Mouse (Mus musculus): ENCODE measurements around the gene Trpm3. TPM values are rescaled to one million over a fixed set of nuclear protein-coding genes. Genes with fewer than 3 reads are reported as not detected.

Gene Trpm3
- polyA plus RNA-seq, 1 experiment, result 53.1 TPM

DNA sequence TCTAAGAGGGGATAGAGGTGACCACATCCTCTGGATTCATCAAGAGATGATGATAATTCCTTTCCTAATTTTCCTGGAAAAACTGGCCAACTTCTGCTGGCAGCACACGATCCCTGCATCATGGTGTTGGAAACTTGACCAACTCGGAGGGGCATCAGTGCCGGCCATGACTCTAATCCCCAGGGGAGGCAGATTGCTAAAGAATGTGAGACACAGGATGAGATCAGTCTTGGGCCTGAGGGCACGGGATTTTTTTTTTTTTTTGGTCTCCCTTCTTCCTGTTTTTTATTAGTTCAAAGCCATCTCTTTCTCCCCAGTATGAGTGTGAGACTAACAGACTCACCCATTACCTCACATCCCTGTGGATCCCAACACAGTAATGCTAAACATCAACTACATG, 855.1 kb downstream of the Trpm3 start:
- H3K27me3 ChIP-seq (ENCODE audit: control insufficient read depth, insufficient read depth, low read length), result no peaks in the 10 kb centered on the region
- no peak for TF ChIP-seq POLR2A (IDR thresholded peaks at IDR 0.05; ENCODE audit: borderline replicate concordance, insufficient read depth, low read length)
- no peak for TF ChIP-seq CTCF (IDR thresholded peaks at IDR 0.05; ENCODE audit: borderline replicate concordance, insufficient read depth, low read depth, low read length)
- H3K4me1 ChIP-seq (ENCODE audit: control insufficient read depth, insufficient read depth, low read length), result no peaks in the 10 kb centered on the region
- H3K4me3 ChIP-seq (replicated peaks; ENCODE audit: insufficient read depth, low read depth, low read length), result no peak overlapping the region
- no peak overlapping the region for H3K27ac ChIP-seq (ENCODE audit: insufficient read depth, low read length)
- 37% methylated on average over 4 of the region's 4 CpGs for WGBS
- DNase-seq, result peak in 1 of 2 experiments; percentile 6

DNA sequence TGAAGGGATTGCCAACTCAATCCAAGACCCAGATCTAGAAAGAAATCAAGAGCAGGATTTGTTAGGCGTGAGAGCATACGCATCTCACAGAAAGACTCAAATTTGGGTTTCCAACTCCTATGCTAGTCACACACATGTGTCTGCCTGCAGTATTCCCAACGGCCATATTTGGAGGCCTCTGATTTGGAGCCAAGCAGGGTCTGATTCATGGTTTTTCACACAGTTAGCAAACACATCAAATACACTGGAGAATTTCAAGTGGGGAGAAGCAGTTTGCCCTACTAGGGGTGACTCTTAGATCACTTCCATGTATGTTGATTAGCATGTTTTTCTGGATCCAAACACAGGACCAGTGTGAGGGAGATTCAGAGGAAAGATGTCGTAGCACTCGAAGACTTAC, 855.7 kb downstream of the Trpm3 start:
- no peak overlapping the region for H3K27ac ChIP-seq (ENCODE audit: insufficient read depth, low read length)
- no peak for DNase-seq
- no peak for TF ChIP-seq POLR2A (IDR thresholded peaks at IDR 0.05; ENCODE audit: borderline replicate concordance, insufficient read depth, low read length)
- TF ChIP-seq CTCF (IDR thresholded peaks at IDR 0.05; ENCODE audit: borderline replicate concordance, insufficient read depth, low read depth, low read length), result no peak
- H3K4me1 ChIP-seq (ENCODE audit: control insufficient read depth, insufficient read depth, low read length), result no peaks in the 10 kb centered on the region
- H3K4me3 ChIP-seq (replicated peaks; ENCODE audit: insufficient read depth, low read depth, low read length), result no peak overlapping the region
- 90% methylated on average over 5 of the region's 5 CpGs for WGBS
- no peaks in the 10 kb centered on the region for H3K27me3 ChIP-seq (ENCODE audit: control insufficient read depth, insufficient read depth, low read length)

GRCm38 (mm10) chr19:23000293-23000692, 861.4 kb downstream of the Trpm3 start:
- Histone ChIP-seq H3K27me3 (ENCODE audit: control insufficient read depth, insufficient read depth, low read length) (no peaks in the 10 kb centered on the region), H3K27ac (ENCODE audit: insufficient read depth, low read length) (no peak overlapping the region), H3K4me1 (ENCODE audit: control insufficient read depth, insufficient read depth, low read length) (peaks cover 4% of the 10 kb centered on the region), H3K4me3 (replicated peaks; ENCODE audit: insufficient read depth, low read depth, low read length) (no peak overlapping the region)
- no peak for TF ChIP-seq CTCF (IDR thresholded peaks at IDR 0.05; ENCODE audit: borderline replicate concordance, insufficient read depth, low read depth, low read length)
- TF ChIP-seq POLR2A (IDR thresholded peaks at IDR 0.05; ENCODE audit: borderline replicate concordance, insufficient read depth, low read length), result no peak
- no peak for DNase-seq
- WGBS, result 88% methylated on average over 1 of the region's 1 CpGs

- H3K27me3 ChIP-seq (ENCODE audit: control insufficient read depth, insufficient read depth, low read length), result no peaks in the 10 kb centered on the region
- H3K4me1 ChIP-seq (ENCODE audit: control insufficient read depth, insufficient read depth, low read length), result peaks cover 4% of the 10 kb centered on the region
- 48% methylated on average over 8 of the region's 8 CpGs for WGBS
- H3K27ac ChIP-seq (ENCODE audit: insufficient read depth, low read length), result no peak overlapping the region
- no peak for TF ChIP-seq CTCF (IDR thresholded peaks at IDR 0.05; ENCODE audit: borderline replicate concordance, insufficient read depth, low read depth, low read length)
- DNase-seq, result peak in 1 of 2 experiments; percentile 32
- no peak overlapping the region for H3K4me3 ChIP-seq (replicated peaks; ENCODE audit: insufficient read depth, low read depth, low read length)
Measured at GRCm38 (mm10) chr19:23003861-23004260, 865.0 kb downstream of the Trpm3 start.

DNA sequence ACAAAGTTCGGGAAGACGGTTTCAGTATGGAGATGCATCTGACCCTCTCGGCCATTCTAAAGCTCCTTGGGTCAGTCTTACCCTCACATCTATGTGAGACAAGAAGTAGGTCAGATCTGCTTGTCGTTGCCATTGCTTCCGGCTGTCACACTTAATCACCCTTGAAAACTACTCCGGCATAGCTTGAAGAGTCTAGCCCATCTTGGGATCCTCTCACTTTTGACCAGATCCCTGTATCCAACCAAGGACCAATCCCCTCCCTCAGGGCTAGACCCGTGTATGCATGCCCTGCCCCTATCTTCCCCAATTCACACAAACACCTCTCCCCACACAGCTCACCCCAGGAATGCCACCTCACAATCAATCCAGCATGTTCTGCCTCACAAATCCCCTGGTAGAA, 867.0 kb downstream of the Trpm3 start:
- TF ChIP-seq CTCF (IDR thresholded peaks at IDR 0.05; ENCODE audit: borderline replicate concordance, insufficient read depth, low read depth, low read length) (no peak), POLR2A (IDR thresholded peaks at IDR 0.05; ENCODE audit: borderline replicate concordance, insufficient read depth, low read length) (no peak)
- no peaks in the 10 kb centered on the region for H3K27me3 ChIP-seq (ENCODE audit: control insufficient read depth, insufficient read depth, low read length)
- WGBS, result 84% methylated on average over 7 of the region's 7 CpGs
- H3K4me1 ChIP-seq (ENCODE audit: control insufficient read depth, insufficient read depth, low read length), result peaks cover 4% of the 10 kb centered on the region; the same call in 1 of the 2 replicates
- DNase-seq, result peak in 1 of 2 experiments; percentile 15
- no peak overlapping the region for H3K4me3 ChIP-seq (replicated peaks; ENCODE audit: insufficient read depth, low read depth, low read length)
- H3K27ac ChIP-seq (ENCODE audit: insufficient read depth, low read length), result no peak overlapping the region

DNA sequence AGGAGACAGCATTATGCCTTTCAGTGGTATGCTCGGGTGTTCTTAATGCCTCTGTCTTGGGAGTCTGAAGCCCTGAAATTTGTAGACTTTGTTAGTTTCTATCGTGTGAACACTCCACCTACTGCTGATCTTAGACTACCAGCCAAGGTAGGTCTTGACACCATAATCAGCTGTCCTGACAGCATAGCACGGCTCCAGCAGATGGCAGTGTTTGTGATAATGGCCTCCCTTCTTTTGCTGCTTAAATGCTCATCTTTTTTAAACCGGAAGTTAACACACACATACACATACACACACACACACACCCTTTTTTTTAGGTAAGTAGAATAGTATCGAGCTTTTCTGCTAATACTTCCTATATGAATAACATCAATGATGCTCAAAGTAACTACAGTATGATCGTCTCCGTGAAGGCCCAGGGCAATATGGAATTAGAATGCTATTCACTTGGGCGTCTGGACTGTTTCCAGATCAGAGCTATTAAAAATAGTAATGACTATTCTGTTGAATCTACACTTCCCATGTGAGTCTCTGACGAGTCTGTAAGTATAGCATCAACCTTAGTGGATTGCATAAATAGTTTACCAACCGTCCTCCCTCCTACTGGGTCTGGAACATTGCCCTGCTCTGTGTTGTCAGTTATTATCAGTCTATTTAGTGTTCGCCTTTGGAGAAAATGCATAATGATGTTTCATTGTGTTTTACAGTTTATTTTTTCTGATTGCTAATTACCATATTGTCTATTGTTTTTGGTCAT, 867.8 kb downstream of the Trpm3 start:
- H3K27ac ChIP-seq (ENCODE audit: insufficient read depth, low read length), result no peak overlapping the region
- peaks cover 4% of the 10 kb centered on the region; the same call in 1 of the 2 replicates for H3K4me1 ChIP-seq (ENCODE audit: control insufficient read depth, insufficient read depth, low read length)
- 23% methylated on average over 11 of the region's 11 CpGs for WGBS
- H3K27me3 ChIP-seq (ENCODE audit: control insufficient read depth, insufficient read depth, low read length), result no peaks in the 10 kb centered on the region
- TF ChIP-seq CTCF (IDR thresholded peaks at IDR 0.05; ENCODE audit: borderline replicate concordance, insufficient read depth, low read depth, low read length), result peak; percentile 68
- TF ChIP-seq POLR2A (IDR thresholded peaks at IDR 0.05; ENCODE audit: borderline replicate concordance, insufficient read depth, low read length), result no peak
- DNase-seq, result peak; percentile 66 to 69
- no peak overlapping the region for H3K4me3 ChIP-seq (replicated peaks; ENCODE audit: insufficient read depth, low read depth, low read length)

DNA sequence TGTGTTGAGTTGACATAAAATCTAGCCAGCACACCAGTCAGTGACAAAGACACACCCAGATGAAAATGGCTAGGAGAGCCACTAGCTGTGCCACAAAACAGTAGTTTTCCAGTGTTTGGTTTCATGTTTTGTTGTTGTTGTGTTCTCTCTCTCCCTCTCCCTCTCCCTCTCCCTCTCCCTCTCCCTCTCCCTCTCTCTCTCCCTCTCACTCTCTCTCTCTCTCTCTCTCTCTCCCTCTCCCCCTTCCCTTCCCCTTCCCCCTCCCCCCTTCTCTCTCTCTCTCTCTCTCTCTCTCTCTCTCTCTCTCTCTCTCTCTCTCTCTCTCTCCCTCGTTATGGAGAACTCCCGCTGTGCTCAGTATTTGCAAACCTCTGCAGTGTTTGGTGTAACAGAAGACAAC, 874.8 kb downstream of the Trpm3 start:
- H3K4me3 ChIP-seq (replicated peaks; ENCODE audit: insufficient read depth, low read depth, low read length), result no peak overlapping the region
- 63% methylated on average over 1 of the region's 2 CpGs for WGBS
- TF ChIP-seq CTCF (IDR thresholded peaks at IDR 0.05; ENCODE audit: borderline replicate concordance, insufficient read depth, low read depth, low read length) (no peak), POLR2A (IDR thresholded peaks at IDR 0.05; ENCODE audit: borderline replicate concordance, insufficient read depth, low read length) (no peak)
- no peak overlapping the region; the same call in 1 of the 2 replicates for H3K27ac ChIP-seq (ENCODE audit: insufficient read depth, low read length)
- peaks cover 3% of the 10 kb centered on the region for H3K4me1 ChIP-seq (ENCODE audit: control insufficient read depth, insufficient read depth, low read length)
- H3K27me3 ChIP-seq (ENCODE audit: control insufficient read depth, insufficient read depth, low read length), result no peaks in the 10 kb centered on the region
- no peak for DNase-seq

GRCm38 (mm10) chr19:23015516-23015915, 876.7 kb downstream of the Trpm3 start:
- H3K4me3 ChIP-seq (replicated peaks; ENCODE audit: insufficient read depth, low read depth, low read length), result no peak overlapping the region
- peaks cover 7% of the 10 kb centered on the region for H3K4me1 ChIP-seq (ENCODE audit: control insufficient read depth, insufficient read depth, low read length)
- WGBS, result 43% methylated on average over 3 of the region's 3 CpGs
- peak; percentile 64 to 67 for DNase-seq
- H3K27ac ChIP-seq (ENCODE audit: insufficient read depth, low read length), result no peak overlapping the region; the same call in 1 of the 2 replicates
- H3K27me3 ChIP-seq (ENCODE audit: control insufficient read depth, insufficient read depth, low read length), result no peaks in the 10 kb centered on the region
- TF ChIP-seq CTCF (IDR thresholded peaks at IDR 0.05; ENCODE audit: borderline replicate concordance, insufficient read depth, low read depth, low read length) (peak; percentile 54; the same call in 1 of the 2 replicates), POLR2A (IDR thresholded peaks at IDR 0.05; ENCODE audit: borderline replicate concordance, insufficient read depth, low read length) (no peak)

All from cerebellum, adult 2 months (tissue).